Mouse (Mus musculus): Measurements from ENCODE around the gene Trpm3. TPM values are rescaled to one million over a fixed set of nuclear protein-coding genes. Genes with fewer than 3 reads are reported as not detected.

Gene Trpm3
- polyA plus RNA-seq, 1 experiment: 0.12 TPM

DNA sequence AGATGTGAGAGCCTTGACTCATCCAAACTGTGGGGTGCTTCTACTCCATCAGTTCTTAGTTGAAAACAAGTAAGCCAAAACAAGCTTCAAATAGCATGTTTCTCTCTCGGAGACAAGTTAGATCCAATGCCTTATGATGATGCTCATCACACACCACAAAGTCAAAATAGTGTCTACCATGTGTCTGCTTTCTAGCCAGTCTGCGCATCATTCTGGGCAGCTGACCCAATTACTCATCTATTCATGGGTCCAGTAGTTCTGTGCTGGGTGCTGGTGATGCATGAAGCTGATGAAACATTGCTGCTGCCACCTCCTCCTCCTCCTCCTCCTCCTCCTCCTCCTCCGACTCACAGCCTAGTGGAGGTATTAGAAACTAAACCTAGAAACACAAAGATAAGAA, 813.6 kb downstream of the Trpm3 start:
- Histone ChIP-seq H3K4me3 (replicated peaks; ENCODE audit: extremely low read depth, low read depth, low read length) (no peak overlapping the region), H3K4me1 (ENCODE audit: control insufficient read depth, insufficient read depth, low read length) (no peaks in the 10 kb centered on the region)
- 82% methylated on average over 3 of the region's 3 CpGs for WGBS
- no peak for TF ChIP-seq POLR2A (IDR thresholded peaks at IDR 0.05; ENCODE audit: borderline replicate concordance, extremely low read depth, low read depth, low read length)
- TF ChIP-seq CTCF (IDR thresholded peaks at IDR 0.05; ENCODE audit: insufficient read depth, low read length): no peak
- DNase-seq: no peak

DNA sequence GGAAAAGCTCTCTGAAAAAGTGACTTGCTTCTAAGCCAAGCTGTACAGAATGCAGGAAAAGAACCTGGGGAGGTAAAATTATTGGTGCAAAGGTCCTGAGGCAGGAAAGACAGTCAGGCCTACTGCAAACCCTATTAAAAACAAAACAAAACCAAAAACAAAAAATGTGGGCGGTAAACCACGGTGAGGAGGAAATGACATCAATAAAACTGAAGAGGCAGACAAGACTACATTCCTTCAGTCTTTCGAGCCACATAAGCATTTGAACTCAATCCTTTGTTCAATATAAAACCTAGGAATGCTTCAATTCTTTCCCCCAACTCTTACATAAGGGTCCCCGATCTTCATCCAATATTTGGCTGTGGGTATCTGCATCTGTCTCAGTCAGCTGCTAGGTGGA, 814.3 kb downstream of the Trpm3 start:
- H3K4me1 ChIP-seq (ENCODE audit: control insufficient read depth, insufficient read depth, low read length): no peaks in the 10 kb centered on the region
- TF ChIP-seq CTCF (IDR thresholded peaks at IDR 0.05; ENCODE audit: insufficient read depth, low read length) (no peak), POLR2A (IDR thresholded peaks at IDR 0.05; ENCODE audit: borderline replicate concordance, extremely low read depth, low read depth, low read length) (no peak)
- H3K4me3 ChIP-seq (replicated peaks; ENCODE audit: extremely low read depth, low read depth, low read length): no peak overlapping the region
- DNase-seq: no peak
- 72% methylated on average over 4 of the region's 4 CpGs for WGBS

DNA sequence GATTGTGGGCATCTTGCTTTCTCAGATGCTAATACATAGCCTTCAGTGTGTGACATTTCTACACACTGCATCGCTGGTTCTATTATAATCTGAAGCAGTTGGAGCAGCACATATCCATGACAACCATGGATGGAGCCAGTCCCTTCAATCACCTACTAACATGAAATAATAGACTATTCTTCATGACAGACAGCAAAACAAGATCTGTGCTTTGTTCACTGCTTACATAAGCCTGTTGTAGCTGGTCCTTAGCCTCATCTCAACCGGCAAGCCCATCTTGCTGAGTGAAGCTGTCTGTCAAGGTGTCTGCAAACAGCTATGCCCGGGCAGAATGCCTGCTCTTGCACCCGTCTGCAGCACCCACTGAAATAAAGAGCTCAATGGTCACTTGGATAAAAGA, 819.6 kb downstream of the Trpm3 start:
- Histone ChIP-seq H3K4me1 (ENCODE audit: control insufficient read depth, insufficient read depth, low read length) (no peaks in the 10 kb centered on the region), H3K4me3 (replicated peaks; ENCODE audit: extremely low read depth, low read depth, low read length) (no peak overlapping the region)
- WGBS: 69% methylated on average over 4 of the region's 4 CpGs
- TF ChIP-seq CTCF (IDR thresholded peaks at IDR 0.05; ENCODE audit: insufficient read depth, low read length): no peak
- no peak for TF ChIP-seq POLR2A (IDR thresholded peaks at IDR 0.05; ENCODE audit: borderline replicate concordance, extremely low read depth, low read depth, low read length)
- DNase-seq: no peak

DNA sequence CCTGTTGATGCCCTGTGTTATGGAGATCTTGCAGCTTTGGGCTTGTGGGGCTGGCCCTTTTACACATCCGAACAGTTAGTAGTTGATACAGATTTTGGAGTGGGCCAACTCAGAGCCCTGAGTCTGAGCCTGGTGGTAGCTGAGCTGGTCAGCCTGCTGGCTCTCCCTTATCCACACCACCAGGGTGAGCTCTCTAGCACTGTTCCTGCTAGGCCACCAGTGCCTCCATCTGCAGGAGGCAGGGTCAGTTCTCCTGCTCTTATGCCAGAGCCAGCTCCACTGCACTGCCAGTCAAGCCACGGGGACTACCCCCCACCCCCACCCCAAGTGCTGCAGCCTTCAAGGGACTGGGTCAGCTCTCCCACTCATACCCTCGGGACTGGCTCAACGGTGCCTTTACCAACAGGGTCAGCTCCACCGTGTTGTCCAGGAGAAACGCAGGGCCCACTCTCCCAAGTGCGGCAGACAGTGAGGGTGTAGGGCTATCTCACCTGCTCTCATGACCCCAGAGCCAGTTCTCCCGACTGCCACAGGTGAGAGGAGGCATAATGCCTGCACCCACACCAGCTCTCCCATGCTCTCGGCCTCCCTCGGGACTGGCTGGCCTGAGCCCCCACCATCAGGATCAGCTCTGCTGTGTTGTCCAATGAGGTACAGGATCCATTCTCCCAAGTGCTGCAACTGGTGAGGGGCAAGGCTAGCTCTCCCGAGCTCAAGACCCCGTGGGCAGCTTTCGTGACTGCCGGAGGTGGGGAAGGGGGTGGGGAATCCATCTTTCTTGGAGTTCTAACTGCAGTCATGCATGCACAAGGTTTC, 821.8 kb downstream of the Trpm3 start:
- no peak overlapping the region for H3K4me3 ChIP-seq (replicated peaks; ENCODE audit: extremely low read depth, low read depth, low read length)
- peak; percentile 24; the same call in 1 of the 2 replicates for TF ChIP-seq CTCF (IDR thresholded peaks at IDR 0.05; ENCODE audit: insufficient read depth, low read length)
- no peak for TF ChIP-seq POLR2A (IDR thresholded peaks at IDR 0.05; ENCODE audit: borderline replicate concordance, extremely low read depth, low read depth, low read length)

DNA sequence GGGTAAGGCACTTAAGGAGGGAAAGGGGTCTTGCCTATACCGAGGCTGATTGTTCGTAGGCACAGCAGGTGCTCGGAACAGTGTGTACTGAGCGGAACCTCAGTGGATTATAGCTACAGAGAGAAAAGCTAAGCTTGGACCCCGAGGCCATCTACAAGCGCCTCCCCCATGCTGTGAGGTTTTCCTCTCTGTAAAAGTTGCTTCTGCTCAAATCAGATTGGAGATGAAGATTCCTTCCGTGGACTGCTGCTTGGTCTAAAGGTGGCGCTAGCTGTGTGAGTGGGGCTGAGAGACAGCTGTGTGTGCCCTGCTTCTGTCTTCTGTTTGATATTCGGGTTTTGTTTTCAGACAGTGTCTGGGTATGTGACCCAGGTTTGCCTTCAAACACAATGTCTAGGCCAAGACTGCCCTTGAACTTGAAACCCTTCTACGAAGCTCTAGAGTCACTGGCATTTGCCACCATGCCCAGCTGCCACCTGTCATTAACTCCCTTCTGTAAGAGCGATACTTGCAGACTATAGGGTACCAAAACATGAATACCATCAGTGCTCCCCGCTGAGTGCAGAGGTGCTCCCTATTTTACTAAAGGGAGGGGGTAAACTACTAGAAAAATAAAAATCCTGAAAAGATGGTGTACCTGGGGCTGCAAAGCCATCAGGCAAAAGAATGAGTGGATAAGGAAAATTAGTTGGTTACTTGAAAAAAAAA, 823.3 kb downstream of the Trpm3 start:
- H3K4me1 ChIP-seq (ENCODE audit: control insufficient read depth, insufficient read depth, low read length): no peaks in the 10 kb centered on the region
- WGBS: 70% methylated on average over 12 of the region's 12 CpGs
- no peak for TF ChIP-seq POLR2A (IDR thresholded peaks at IDR 0.05; ENCODE audit: borderline replicate concordance, extremely low read depth, low read depth, low read length)
- peak; percentile 19; the same call in 1 of the 2 replicates for TF ChIP-seq CTCF (IDR thresholded peaks at IDR 0.05; ENCODE audit: insufficient read depth, low read length)
- H3K4me3 ChIP-seq (replicated peaks; ENCODE audit: extremely low read depth, low read depth, low read length): no peak overlapping the region
- DNase-seq: no peak

More for the DNA sequence above, 821.8 kb downstream of the Trpm3 start:
- no peaks in the 10 kb centered on the region for H3K4me1 ChIP-seq (ENCODE audit: control insufficient read depth, insufficient read depth, low read length)
- no peak for DNase-seq
- 77% methylated on average over 14 of the region's 14 CpGs for WGBS

DNA sequence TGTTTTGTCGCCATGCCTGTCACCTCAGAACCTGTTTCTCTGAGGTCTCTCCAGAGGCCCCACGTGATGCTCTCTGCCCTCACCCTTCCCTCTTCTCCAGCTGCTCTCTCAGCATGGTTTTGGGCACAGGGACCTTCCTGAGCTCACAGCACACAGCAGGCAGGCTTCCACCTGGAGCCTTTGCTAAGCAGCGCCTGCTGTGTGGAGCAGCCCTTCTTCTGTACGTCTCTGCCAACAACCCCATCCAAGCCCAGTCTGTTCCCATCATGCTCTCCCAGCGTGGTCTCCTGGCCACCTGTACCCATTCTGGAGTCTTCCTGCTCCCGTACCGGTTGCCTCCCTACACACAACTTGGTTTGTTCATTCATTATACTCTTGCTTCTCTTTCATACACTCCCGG, 823.9 kb downstream of the Trpm3 start:
- Histone ChIP-seq H3K4me1 (ENCODE audit: control insufficient read depth, insufficient read depth, low read length) (no peaks in the 10 kb centered on the region), H3K4me3 (replicated peaks; ENCODE audit: extremely low read depth, low read depth, low read length) (no peak overlapping the region)
- DNase-seq: no peak
- TF ChIP-seq CTCF (IDR thresholded peaks at IDR 0.05; ENCODE audit: insufficient read depth, low read length) (no peak), POLR2A (IDR thresholded peaks at IDR 0.05; ENCODE audit: borderline replicate concordance, extremely low read depth, low read depth, low read length) (no peak)
- WGBS: 67% methylated on average over 8 of the region's 8 CpGs

DNA sequence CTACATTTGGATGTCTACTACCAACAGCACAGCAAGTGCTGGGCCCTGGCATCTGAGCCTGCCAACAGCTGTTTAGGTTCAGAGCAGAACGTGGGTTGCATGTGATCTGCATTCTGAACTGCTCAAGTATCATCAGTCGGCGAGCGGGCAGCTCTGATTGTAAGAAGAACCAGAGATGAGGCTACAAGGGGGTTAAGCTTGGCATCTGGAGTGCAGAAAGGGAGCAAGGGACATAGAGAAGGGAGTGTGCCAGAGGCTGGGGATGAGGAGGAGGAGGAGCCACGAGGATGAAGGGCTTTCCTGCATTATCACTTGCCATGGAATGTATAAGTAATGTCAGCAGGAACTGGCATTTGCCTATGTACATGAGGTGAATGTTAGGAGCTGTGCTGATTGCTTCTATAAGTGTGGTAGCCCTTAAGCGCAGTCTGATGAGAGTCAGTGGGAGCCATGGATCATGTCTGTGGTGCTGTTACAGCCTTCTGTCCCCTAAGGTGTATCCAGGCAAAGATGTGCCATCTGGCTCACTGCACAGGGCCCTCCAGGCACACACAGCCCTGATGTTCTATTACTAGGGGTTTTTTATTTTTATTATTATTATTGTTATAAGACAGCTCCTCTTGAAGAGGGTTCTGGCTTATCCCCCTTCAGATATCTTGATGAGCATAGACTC, 825.0 kb downstream of the Trpm3 start:
- DNase-seq: no peak
- WGBS: 75% methylated on average over 6 of the region's 6 CpGs
- TF ChIP-seq CTCF (IDR thresholded peaks at IDR 0.05; ENCODE audit: insufficient read depth, low read length) (no peak), POLR2A (IDR thresholded peaks at IDR 0.05; ENCODE audit: borderline replicate concordance, extremely low read depth, low read depth, low read length) (no peak)
- no peak overlapping the region for H3K4me3 ChIP-seq (replicated peaks; ENCODE audit: extremely low read depth, low read depth, low read length)
- no peaks in the 10 kb centered on the region for H3K4me1 ChIP-seq (ENCODE audit: control insufficient read depth, insufficient read depth, low read length)

DNA sequence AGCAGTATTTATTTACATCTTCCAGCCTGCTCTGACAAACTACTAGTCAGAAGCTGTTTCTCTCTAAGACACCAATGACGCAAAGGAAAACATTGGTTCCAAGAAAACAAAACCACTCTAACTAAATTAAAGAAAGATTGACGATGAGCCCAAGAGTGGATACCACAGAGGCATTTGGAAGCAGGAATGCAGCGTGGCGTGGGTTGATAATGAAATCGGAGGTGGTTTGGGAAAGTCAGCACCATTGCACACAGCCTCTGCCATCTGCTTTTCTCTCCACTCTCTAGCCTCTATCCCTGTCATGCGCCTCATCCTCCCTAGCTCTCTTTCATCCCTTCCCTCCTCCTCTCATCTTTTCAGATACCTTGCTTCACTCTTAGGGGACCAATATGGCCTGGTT, 826.6 kb downstream of the Trpm3 start:
- no peak for TF ChIP-seq CTCF (IDR thresholded peaks at IDR 0.05; ENCODE audit: insufficient read depth, low read length)
- no peak for TF ChIP-seq POLR2A (IDR thresholded peaks at IDR 0.05; ENCODE audit: borderline replicate concordance, extremely low read depth, low read depth, low read length)
- 73% methylated on average over 6 of the region's 6 CpGs for WGBS
- no peak overlapping the region for H3K4me3 ChIP-seq (replicated peaks; ENCODE audit: extremely low read depth, low read depth, low read length)

DNA sequence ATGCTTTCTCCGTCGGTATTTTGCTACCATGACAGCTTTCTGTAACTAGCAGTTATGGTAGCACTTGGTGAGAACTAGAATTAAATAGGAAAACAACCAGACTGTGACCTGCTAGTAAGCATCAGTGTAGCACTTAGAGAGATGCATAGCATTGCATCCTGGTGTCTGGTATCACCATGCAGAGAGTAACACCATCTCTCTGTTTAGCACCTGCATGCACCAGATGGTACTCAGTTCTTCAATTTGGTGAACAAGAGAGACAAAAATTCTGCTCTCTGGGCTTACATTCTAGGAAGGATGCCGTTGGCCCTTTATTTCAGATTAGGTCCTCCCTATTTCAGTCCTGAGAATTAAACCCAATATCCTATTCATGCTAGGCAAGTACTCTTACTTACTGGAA, 834.4 kb downstream of the Trpm3 start:
- 87% methylated on average over 3 of the region's 3 CpGs for WGBS
- TF ChIP-seq POLR2A (IDR thresholded peaks at IDR 0.05; ENCODE audit: borderline replicate concordance, extremely low read depth, low read depth, low read length): no peak
- TF ChIP-seq CTCF (IDR thresholded peaks at IDR 0.05; ENCODE audit: insufficient read depth, low read length): no peak
- no peak for DNase-seq

More for the DNA sequence above, 826.6 kb downstream of the Trpm3 start:
- no peaks in the 10 kb centered on the region for H3K4me1 ChIP-seq (ENCODE audit: control insufficient read depth, insufficient read depth, low read length)
- DNase-seq: no peak

More for the DNA sequence above, 834.4 kb downstream of the Trpm3 start:
- Histone ChIP-seq H3K4me3 (replicated peaks; ENCODE audit: extremely low read depth, low read depth, low read length) (no peak overlapping the region), H3K4me1 (ENCODE audit: control insufficient read depth, insufficient read depth, low read length) (no peaks in the 10 kb centered on the region)

All from lung, adult 2 months (tissue).